Mouse (Mus musculus) layer of hippocampus, adult 8-10 months (tissue): Measurements from ENCODE around the gene Nid1. TPM values are rescaled to one million over a fixed set of nuclear protein-coding genes. Genes with fewer than 3 reads are reported as not detected.
"Not testable (repeated sequence)": the region's sequence is repeated elsewhere in the genome, so short reads cannot be mapped to it uniquely, and the experiment has no call there.

ENCODE experiments used
- DNase-seq, 2 experiments: peaks; one replicate each; pipeline ENCODE4 v3.0.0; 2022; ENCODE audit warnings: low spot score in 2 of 2
- total RNA-seq, 4 experiments: library from RNA; stranded (reverse); gene quantifications; 2 replicates each; pipeline ENCODE4 v1.2.4; 2022

Gene Nid1
- total RNA-seq, 4 experiments from 2014 or later = 4.0 to 5.0 (median 4.4) TPM

GRCm38 (mm10) chr13:13453332-13453731, 16.0 kb downstream of the Nid1 start:
- DNase-seq = not testable (repeated sequence)

GRCm38 (mm10) chr13:13454249-13454648, 16.9 kb downstream of the Nid1 start:
- not testable (repeated sequence) for DNase-seq

- not testable (repeated sequence) for DNase-seq
Observed at GRCm38 (mm10) chr13:13455632-13456492, 18.5 kb downstream of the Nid1 start.

GRCm38 (mm10) chr13:13458138-13458737, 20.9 kb downstream of the Nid1 start:
- no peak for DNase-seq

GRCm38 (mm10) chr13:13460521-13461138, 23.3 kb downstream of the Nid1 start:
- DNase-seq = no peak

GRCm38 (mm10) chr13:13461446-13462192, 24.3 kb downstream of the Nid1 start:
- DNase-seq = no peak

GRCm38 (mm10) chr13:13463949-13464348, 26.6 kb downstream of the Nid1 start:
- no peak for DNase-seq

GRCm38 (mm10) chr13:13467249-13467648, 29.9 kb downstream of the Nid1 start:
- not testable (repeated sequence) for DNase-seq

GRCm38 (mm10) chr13:13468513-13468912, 31.2 kb downstream of the Nid1 start:
- DNase-seq = no peak

GRCm38 (mm10) chr13:13471334-13471757, 34.0 kb downstream of the Nid1 start:
- DNase-seq = no peak

- DNase-seq = not testable (repeated sequence)
Observed at GRCm38 (mm10) chr13:13474464-13474863, 37.1 kb downstream of the Nid1 start.

GRCm38 (mm10) chr13:13474991-13475390, 37.6 kb downstream of the Nid1 start:
- no peak for DNase-seq

GRCm38 (mm10) chr13:13476568-13476967, 39.2 kb downstream of the Nid1 start:
- DNase-seq = no peak

GRCm38 (mm10) chr13:13477046-13477445, 39.7 kb downstream of the Nid1 start:
- DNase-seq = no peak

- DNase-seq = no peak
Observed at GRCm38 (mm10) chr13:13479986-13480385, 42.6 kb downstream of the Nid1 start.

GRCm38 (mm10) chr13:13481033-13481432, 43.7 kb downstream of the Nid1 start:
- DNase-seq = peak; percentile 46 to 53

GRCm38 (mm10) chr13:13481875-13482674, 44.7 kb downstream of the Nid1 start:
- no peak for DNase-seq

- DNase-seq = no peak
Observed at GRCm38 (mm10) chr13:13484351-13484751, 47.0 kb downstream of the Nid1 start.

GRCm38 (mm10) chr13:13484883-13485282, 47.5 kb downstream of the Nid1 start:
- no peak for DNase-seq

- DNase-seq = no peak
Observed at GRCm38 (mm10) chr13:13485682-13486081, 48.3 kb downstream of the Nid1 start.

- no peak for DNase-seq
Observed at GRCm38 (mm10) chr13:13487851-13488250, 50.5 kb downstream of the Nid1 start.
